Mouse (Mus musculus) lung, adult 2 months (tissue): Measurements from ENCODE around the gene Bend5. TPM values are rescaled to one million over a fixed set of nuclear protein-coding genes. Genes with fewer than 3 reads are reported as not detected.

Experiments used
- DNase-seq: peaks from one replicate; pipeline ENCODE4 v3.0.0; 2022
- H3K4me1 ChIP-seq: fragments of 200-500 bp; 2 replicates; pipeline ENCODE4 v1.6.1; 2011; ENCODE audit warnings: low read length; ENCODE audit not compliant: control insufficient read depth, insufficient read depth
- H3K4me3 ChIP-seq: fragments of 200-500 bp; replicated peaks from 2 replicates; pipeline ENCODE3; 2011; ENCODE audit warnings: low read depth, mild to moderate bottlenecking, control low read depth, low read length; ENCODE audit errors: extremely low read depth
- CTCF ChIP-seq: fragments of 200-500 bp; IDR thresholded peaks from 2 replicates; pipeline ENCODE4 v1.5.1; 2011; ENCODE audit warnings: mild to moderate bottlenecking, low read length, control low read depth; ENCODE audit not compliant: insufficient read depth
- POLR2A ChIP-seq: fragments of 200-500 bp; IDR thresholded peaks from 2 replicates; pipeline ENCODE4 v1.6.1; 2011; ENCODE audit warnings: low read depth, mild to moderate bottlenecking, control low read depth, low read length, borderline replicate concordance; ENCODE audit errors: extremely low read depth
- WGBS: fragments of 180-500 bp; shearing (Covaris S2); methylation state at CpG from one replicate; pipeline ENCODE4 v1.1.7; 2018; 5-methylcytosine and 5-hydroxymethylcytosine counted together
- polyA plus RNA-seq: library from polyadenylated mRNA; depleted of rRNA; stranded (reverse); fragments of >200 nt; gene quantifications from 2 replicates; pipeline ENCODE4 v1.2.3, GENCODE M21; 2012

The Bend5 gene
- polyA plus RNA-seq, 1 experiment, result 4.0 TPM

- Histone ChIP-seq H3K4me3 (no peak overlapping the region), H3K4me1 (no peaks in the 10 kb centered on the region; the same call in 1 of the 2 replicates)
- WGBS, result 93% methylated on average over 5 of the region's 5 CpGs
- no peak for DNase-seq
- TF ChIP-seq CTCF (no peak), POLR2A (no peak)
These were observed 37.4 kb downstream of the Bend5 start for GRCm38 (mm10) chr4:111452192-111452591.

DNA sequence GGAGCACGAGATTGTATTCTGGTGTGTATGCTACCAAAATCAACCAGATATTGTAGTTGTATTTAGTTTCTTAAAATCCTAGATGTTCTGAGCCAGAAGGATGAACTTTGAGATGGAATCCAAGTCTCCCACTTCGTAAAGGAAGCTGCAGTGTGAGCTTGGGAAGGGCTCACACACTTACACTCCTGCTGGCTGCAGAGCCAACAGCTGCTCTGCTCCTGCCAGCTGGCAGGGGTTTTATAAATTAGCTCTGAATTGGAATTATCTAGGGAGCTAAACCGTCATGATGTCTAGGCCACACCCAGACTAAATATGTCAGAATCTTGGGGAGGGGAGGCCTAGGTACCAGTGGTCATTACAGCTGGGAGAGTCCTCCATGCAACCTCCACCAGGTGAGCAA is 38.5 kb downstream of the Bend5 start:
- no peak for DNase-seq
- WGBS, result 56% methylated on average over 3 of the region's 3 CpGs
- Histone ChIP-seq H3K4me1 (no peaks in the 10 kb centered on the region; the same call in 1 of the 2 replicates), H3K4me3 (no peak overlapping the region)
- no peak for TF ChIP-seq POLR2A
- no peak for TF ChIP-seq CTCF

DNA sequence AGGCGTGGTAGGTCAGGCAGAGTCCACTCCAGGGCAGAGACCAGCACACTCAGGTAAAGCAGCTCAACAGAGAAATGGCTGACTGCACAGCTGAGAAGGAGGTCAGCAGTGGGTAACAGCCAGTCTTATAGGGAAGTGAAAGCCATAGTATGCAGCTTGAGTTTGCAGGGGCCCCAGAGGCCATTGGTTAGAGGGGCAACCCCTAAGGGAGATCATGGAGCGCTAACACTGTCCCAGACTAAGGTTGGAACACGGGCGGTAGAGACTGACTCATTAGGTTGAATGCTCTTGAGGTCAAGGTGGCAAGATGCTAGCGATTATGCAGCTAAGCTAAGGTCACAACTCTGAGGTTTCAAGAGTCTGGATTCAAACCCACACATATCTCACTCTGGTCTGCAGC is 40.8 kb downstream of the Bend5 start:
- no peaks in the 10 kb centered on the region; the same call in 1 of the 2 replicates for H3K4me1 ChIP-seq
- no peak for DNase-seq
- WGBS, result 88% methylated on average over 5 of the region's 5 CpGs
- no peak overlapping the region for H3K4me3 ChIP-seq
- TF ChIP-seq CTCF (no peak), POLR2A (no peak)

DNA sequence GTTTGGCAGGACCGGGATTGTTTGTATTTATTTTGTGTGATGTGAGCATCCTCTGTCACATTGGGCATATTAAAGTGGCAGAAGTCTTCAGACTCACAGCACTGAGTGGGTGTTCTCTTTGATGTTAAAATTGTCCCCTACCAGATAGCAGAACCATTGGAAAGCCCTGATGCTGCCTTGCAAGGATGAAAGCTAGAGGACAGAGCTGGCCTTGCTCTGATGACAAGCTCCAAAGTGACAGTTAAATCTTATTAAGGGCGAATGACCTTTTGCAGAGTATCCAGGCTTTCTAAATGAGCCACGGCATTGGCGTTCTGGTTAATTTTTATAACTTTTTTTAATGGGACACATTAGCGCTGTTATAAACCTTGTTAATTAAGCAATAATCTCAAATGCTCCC is 42.8 kb downstream of the Bend5 start:
- 85% methylated on average over 5 of the region's 5 CpGs for WGBS
- TF ChIP-seq POLR2A (no peak), CTCF (no peak)
- no peaks in the 10 kb centered on the region for H3K4me1 ChIP-seq
- H3K4me3 ChIP-seq, result no peak overlapping the region
- DNase-seq, result no peak

- TF ChIP-seq POLR2A (no peak), CTCF (no peak)
- Histone ChIP-seq H3K4me1 (no peaks in the 10 kb centered on the region), H3K4me3 (no peak overlapping the region)
- DNase-seq, result no peak
- 56% methylated on average over 2 of the region's 2 CpGs for WGBS
These were observed 52.5 kb downstream of the Bend5 start for GRCm38 (mm10) chr4:111467293-111467773.

GRCm38 (mm10) chr4:111467796-111468195 is 53.0 kb downstream of the Bend5 start:
- H3K4me1 ChIP-seq, result no peaks in the 10 kb centered on the region
- TF ChIP-seq POLR2A (no peak), CTCF (no peak)
- H3K4me3 ChIP-seq, result no peak overlapping the region
- DNase-seq, result no peak
- 80% methylated on average over 4 of the region's 4 CpGs for WGBS

DNA sequence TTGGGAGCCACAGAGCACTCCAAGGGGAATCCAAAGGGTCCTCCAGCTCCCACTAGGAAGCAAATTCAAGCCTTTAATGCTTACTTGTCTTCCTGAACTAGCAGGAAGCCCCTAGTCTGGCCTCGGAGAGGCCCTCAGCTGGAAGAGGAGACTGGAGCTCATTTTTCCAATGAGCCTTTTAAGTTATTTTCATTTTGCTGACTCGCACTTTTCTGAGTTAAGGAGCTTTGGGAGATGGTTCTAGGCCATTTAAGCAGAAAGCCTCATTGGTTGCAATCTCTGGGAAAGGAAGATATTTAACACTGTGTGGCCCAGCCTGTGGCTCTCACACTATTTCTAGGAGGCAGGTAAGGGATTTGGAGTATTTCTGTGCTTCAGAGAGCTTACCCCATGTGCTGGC is 55.0 kb downstream of the Bend5 start:
- Histone ChIP-seq H3K4me1 (no peaks in the 10 kb centered on the region), H3K4me3 (no peak overlapping the region)
- no peak for DNase-seq
- WGBS, result 72% methylated on average over 2 of the region's 2 CpGs
- TF ChIP-seq CTCF, result no peak
- no peak for TF ChIP-seq POLR2A

- TF ChIP-seq POLR2A (no peak), CTCF (no peak)
- Histone ChIP-seq H3K4me1 (no peaks in the 10 kb centered on the region), H3K4me3 (no peak overlapping the region)
- DNase-seq, result no peak
- 53% methylated on average over 3 of the region's 3 CpGs for WGBS
These were observed 56.9 kb downstream of the Bend5 start for GRCm38 (mm10) chr4:111471726-111472125.

DNA sequence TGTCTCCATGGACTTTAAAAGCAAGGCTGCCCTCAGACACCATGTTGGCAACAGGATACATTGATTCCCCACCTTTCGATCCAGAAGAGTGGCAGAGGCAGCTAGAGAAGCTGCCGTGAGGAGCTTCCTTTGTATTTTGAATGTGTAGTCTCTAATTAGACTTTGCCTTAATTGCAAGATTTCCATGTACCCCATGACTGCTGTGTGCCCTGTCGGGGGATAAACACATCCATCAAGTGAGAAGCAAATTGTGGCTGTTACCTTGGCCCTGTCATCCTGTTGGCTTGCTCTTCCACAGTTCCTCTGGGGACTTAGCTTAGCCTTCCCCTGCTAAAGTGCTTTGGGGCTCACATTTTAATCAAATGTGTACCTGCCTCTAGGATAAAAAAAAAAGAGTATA is 57.7 kb downstream of the Bend5 start:
- Histone ChIP-seq H3K4me3 (no peak overlapping the region), H3K4me1 (no peaks in the 10 kb centered on the region)
- no peak for DNase-seq
- WGBS, result 78% methylated on average over 3 of the region's 3 CpGs
- no peak for TF ChIP-seq CTCF

DNA sequence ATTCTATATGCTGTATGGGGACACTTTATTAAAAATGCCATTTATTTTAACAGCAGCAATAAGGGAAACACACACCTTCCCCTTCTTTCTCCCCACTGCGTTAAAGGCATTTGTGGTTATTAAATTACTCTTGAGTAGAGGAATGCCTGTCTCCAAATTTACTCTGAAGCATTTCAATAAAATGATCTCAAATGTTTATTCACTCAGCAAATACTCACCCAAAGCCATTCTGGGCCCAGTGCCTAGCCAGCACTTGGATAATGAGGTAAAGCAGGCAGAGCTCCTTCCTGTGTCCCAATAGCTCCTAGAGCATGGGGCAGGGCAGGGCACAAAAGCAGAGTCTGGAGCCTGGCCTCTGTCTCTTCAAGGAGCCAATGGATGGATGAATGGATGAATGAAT is 58.2 kb downstream of the Bend5 start:
- Histone ChIP-seq H3K4me3 (no peak overlapping the region), H3K4me1 (no peaks in the 10 kb centered on the region)
- DNase-seq, result peak; percentile 46
- 51% methylated on average over 1 of the region's 1 CpGs for WGBS
- no peak for TF ChIP-seq POLR2A
- no peak for TF ChIP-seq CTCF

DNA sequence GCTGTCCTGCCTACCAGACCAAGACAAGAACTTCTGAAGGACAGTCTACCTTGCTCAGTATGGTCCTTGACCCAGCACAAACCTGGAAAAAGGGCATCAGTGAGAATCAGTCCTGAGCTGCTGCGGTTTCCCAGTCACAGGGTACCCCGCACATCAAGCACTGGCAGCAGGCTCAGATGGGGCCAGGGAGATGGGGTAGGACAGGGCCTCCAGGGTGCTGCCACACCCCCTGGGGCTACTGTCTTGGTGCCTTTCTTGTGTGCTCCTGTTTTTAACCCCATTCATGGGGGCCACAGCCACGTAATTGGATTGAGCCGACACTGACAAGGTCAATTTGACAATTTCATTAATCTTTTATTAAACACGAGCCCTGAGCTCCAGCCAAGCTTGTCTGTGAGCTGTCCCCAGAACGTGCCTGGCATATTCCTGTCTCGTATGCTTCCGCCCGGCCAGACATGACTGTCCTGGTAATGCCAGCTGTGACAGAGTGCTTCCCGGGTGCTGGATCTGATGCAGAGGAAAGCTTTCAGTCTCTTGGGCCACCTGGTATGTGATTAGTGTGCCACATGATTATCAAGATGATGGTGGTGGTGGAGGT is 60.7 kb downstream of the Bend5 start:
- no peak for DNase-seq

DNA sequence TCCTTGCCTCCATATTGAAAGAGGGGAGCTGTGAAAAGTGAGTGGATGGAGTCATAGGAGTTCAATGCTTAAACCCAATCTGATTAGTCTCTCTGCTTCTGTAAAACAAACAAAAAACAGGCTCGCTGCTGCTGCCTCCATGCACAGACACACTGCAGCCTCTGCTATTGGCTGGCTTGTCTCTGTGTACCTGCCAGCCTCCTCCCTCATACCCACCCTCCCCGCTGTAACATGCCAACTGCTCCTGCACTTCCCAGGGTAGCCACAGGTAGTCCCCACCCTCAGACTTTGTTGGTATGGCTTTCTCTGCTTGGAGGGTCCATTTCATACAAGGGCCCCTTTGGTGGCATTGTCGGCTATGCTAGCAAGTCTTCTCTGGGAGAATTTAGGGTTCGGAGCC is 62.7 kb downstream of the Bend5 start:
- WGBS, result 61% methylated on average over 4 of the region's 4 CpGs
- no peak for DNase-seq
- Histone ChIP-seq H3K4me1 (no peaks in the 10 kb centered on the region), H3K4me3 (no peak overlapping the region)
- TF ChIP-seq POLR2A (no peak), CTCF (no peak)

More for the DNA sequence above, 60.7 kb downstream of the Bend5 start:
- no peak overlapping the region for H3K4me3 ChIP-seq
- no peak for TF ChIP-seq CTCF
- no peak for TF ChIP-seq POLR2A
- WGBS, result 70% methylated on average over 10 of the region's 10 CpGs
- no peaks in the 10 kb centered on the region for H3K4me1 ChIP-seq
